Mouse (Mus musculus) liver, embryonic 13.5 days (tissue): ENCODE measurements around the gene Gemin4. TPM values are rescaled to one million over a fixed set of nuclear protein-coding genes. Genes with fewer than 3 reads are reported as not detected.

ENCODE experiments used
- ATAC-seq: fragments of 200-750 bp; cut with Nextera tagmentation; 2 replicates; pipeline ENCODE4 v1.8.0; 2017; ENCODE audit warnings: low read depth, mild to moderate bottlenecking, moderate number of reproducible peaks, moderate library complexity
- DNase-seq: peaks from one replicate; pipeline ENCODE4 v3.0.0; 2022
- H3K27ac ChIP-seq: fragments of 300-500 bp; sonication (generic); 2 replicates; pipeline ENCODE4 v1.5.1; 2015; ENCODE audit warnings: moderate library complexity, mild to moderate bottlenecking, inconsistent platforms
- H3K27me3 ChIP-seq: fragments of 300-500 bp; sonication (generic); 2 replicates; pipeline ENCODE4 v1.6.1; 2015; ENCODE audit warnings: mild to moderate bottlenecking, inconsistent platforms
- H3K36me3 ChIP-seq: fragments of 300-500 bp; sonication (generic); 2 replicates; pipeline ENCODE4 v1.6.1; 2015; ENCODE audit warnings: mild to moderate bottlenecking, inconsistent platforms
- H3K4me1 ChIP-seq: fragments of 300-500 bp; sonication (generic); replicated peaks from 2 replicates; pipeline ENCODE4 v1.6.1; 2015; ENCODE audit warnings: inconsistent platforms
- H3K4me2 ChIP-seq: fragments of 300-500 bp; sonication (generic); 2 replicates; pipeline ENCODE4 v1.6.1; 2015; ENCODE audit warnings: inconsistent platforms, mild to moderate bottlenecking, moderate library complexity
- H3K4me3 ChIP-seq: fragments of 300-500 bp; sonication (generic); replicated peaks from 2 replicates; pipeline ENCODE4 v1.5.1; 2015; ENCODE audit warnings: mild to moderate bottlenecking, inconsistent platforms
- H3K9ac ChIP-seq: fragments of 300-500 bp; sonication (generic); 2 replicates; pipeline ENCODE4 v1.6.1; 2015; ENCODE audit warnings: mild to moderate bottlenecking, inconsistent platforms
- H3K9me3 ChIP-seq: fragments of 300-500 bp; sonication (generic); replicated peaks from 2 replicates; pipeline ENCODE4 v1.6.1; 2016; ENCODE audit warnings: inconsistent platforms
- WGBS: fragments of 180-500 bp; shearing (Covaris S2); methylation state at CpG from one replicate; pipeline ENCODE4 v1.1.7; 2015; ENCODE audit not compliant: insufficient replicate concordance; 5-methylcytosine and 5-hydroxymethylcytosine counted together
- polyA plus RNA-seq: library from polyadenylated mRNA; unstranded; fragments of >200 nt; fragmentation: Nextera tagmentation; extraction: Ambion mirVana; gene quantifications from 2 replicates; pipeline ENCODE4 v1.2.1, GENCODE M21; 2015

Gene Gemin4
- polyA plus RNA-seq, 1 experiment from 2014 or later = 22.5 TPM

- H3K9ac ChIP-seq = no peak overlapping the region
- no peaks in the 10 kb centered on the region for H3K27me3 ChIP-seq
- H3K4me2 ChIP-seq = no peak overlapping the region
- peaks cover 43% of the 10 kb centered on the region for H3K36me3 ChIP-seq
- WGBS = 57% methylated on average over 3 of the region's 3 CpGs
- no peak overlapping the region for H3K27ac ChIP-seq
- 0 out of 2 replicates have a peak, but pooled peaks cover 3% of the 10 kb centered on the region for H3K4me1 ChIP-seq
- DNase-seq (no peak), ATAC-seq (no peak)
- H3K9me3 ChIP-seq = no peaks in the 10 kb centered on the region
- H3K4me3 ChIP-seq = no peak overlapping the region
These were observed 34.6 kb upstream of the Gemin4 start for GRCm38 (mm10) chr11:76252036-76252435.

- peaks cover 50% of the 10 kb centered on the region for H3K36me3 ChIP-seq
- no peak overlapping the region for H3K9ac ChIP-seq
- DNase-seq (no peak), ATAC-seq (no peak)
- H3K27me3 ChIP-seq = no peaks in the 10 kb centered on the region
- no peak overlapping the region for H3K4me3 ChIP-seq
- no peaks in the 10 kb centered on the region for H3K9me3 ChIP-seq
- no peak overlapping the region for H3K4me2 ChIP-seq
- H3K27ac ChIP-seq = no peak overlapping the region
- peaks cover 27% of the 10 kb centered on the region for H3K4me1 ChIP-seq
- 66% methylated on average over 2 of the region's 2 CpGs for WGBS
These were observed 29.8 kb upstream of the Gemin4 start for GRCm38 (mm10) chr11:76247239-76247638.

GRCm38 (mm10) chr11:76246439-76246838 is 29.0 kb upstream of the Gemin4 start:
- no peak for ATAC-seq
- H3K27ac ChIP-seq = no peak overlapping the region
- no peaks in the 10 kb centered on the region for H3K27me3 ChIP-seq
- H3K9me3 ChIP-seq = no peaks in the 10 kb centered on the region
- H3K9ac ChIP-seq = no peak overlapping the region
- H3K4me2 ChIP-seq = no peak overlapping the region
- H3K36me3 ChIP-seq = peaks cover 47% of the 10 kb centered on the region
- no peak for DNase-seq
- H3K4me1 ChIP-seq = peaks cover 30% of the 10 kb centered on the region
- no peak overlapping the region for H3K4me3 ChIP-seq

- H3K9ac ChIP-seq = peak overlapping the region; percentile 82
- no peak overlapping the region; the same call in 1 of the 2 replicates for H3K27ac ChIP-seq
- peaks cover 30% of the 10 kb centered on the region for H3K4me1 ChIP-seq
- no peak; the same call in 1 of the 2 replicates for ATAC-seq
- peaks cover 28% of the 10 kb centered on the region for H3K36me3 ChIP-seq
- 2% methylated on average over 34 of the region's 34 CpGs for WGBS
- no peak for DNase-seq
- peak overlapping the region; percentile 84 for H3K4me3 ChIP-seq
- H3K9me3 ChIP-seq = no peaks in the 10 kb centered on the region
- H3K4me2 ChIP-seq = peak overlapping the region; percentile 79
- H3K27me3 ChIP-seq = no peaks in the 10 kb centered on the region
These were observed 26.5 kb upstream of the Gemin4 start for GRCm38 (mm10) chr11:76243811-76244546.

GRCm38 (mm10) chr11:76242901-76243810 is 25.7 kb upstream of the Gemin4 start, which contains the start of the genes Mrm3 and Glod4:
TSS of gene Mrm3 (plus strand) at chr11:76243715.
TSS of gene Glod4 (minus strand) at chr11:76243725.
- Histone ChIP-seq H3K4me2 (peak within 1 kb of the TSS; percentile 79), H3K27me3 (no peaks in the 10 kb centered on the region), H3K4me3 (peak within 1 kb of the TSS; percentile 84), H3K4me1 (peaks cover 30% of the 10 kb centered on the region), H3K27ac (peak within 1 kb of the TSS; percentile 36), H3K36me3 (peaks cover 25% of the 10 kb centered on the region), H3K9ac (peak within 1 kb of the TSS; percentile 82), H3K9me3 (no peaks in the 10 kb centered on the region)
- DNase-seq (peak; percentile 85), ATAC-seq (peak; percentile 87)
- under 1% methylated on average over 61 of the region's 61 CpGs for WGBS

GRCm38 (mm10) chr11:76239750-76240149 is 22.3 kb upstream of the Gemin4 start:
- H3K9ac ChIP-seq = no peak overlapping the region
- 82% methylated on average over 2 of the region's 2 CpGs for WGBS
- H3K27me3 ChIP-seq = no peaks in the 10 kb centered on the region
- no peak overlapping the region for H3K4me3 ChIP-seq
- ATAC-seq = no peak
- no peak overlapping the region for H3K4me2 ChIP-seq
- no peak for DNase-seq
- H3K36me3 ChIP-seq = peaks cover 32% of the 10 kb centered on the region
- H3K4me1 ChIP-seq = peaks cover 22% of the 10 kb centered on the region
- H3K9me3 ChIP-seq = no peaks in the 10 kb centered on the region
- no peak overlapping the region for H3K27ac ChIP-seq

GRCm38 (mm10) chr11:76236136-76236535 is 18.7 kb upstream of the Gemin4 start:
- Histone ChIP-seq H3K27ac (no peak overlapping the region), H3K4me1 (no peaks in the 10 kb centered on the region), H3K27me3 (no peaks in the 10 kb centered on the region), H3K4me2 (no peak overlapping the region), H3K4me3 (no peak overlapping the region), H3K9ac (no peak overlapping the region), H3K36me3 (peaks cover 61% of the 10 kb centered on the region), H3K9me3 (no peaks in the 10 kb centered on the region)
- ATAC-seq = no peak
- no peak for DNase-seq
- WGBS = 84% methylated on average over 3 of the region's 3 CpGs

GRCm38 (mm10) chr11:76225051-76225450 is 7.6 kb upstream of the Gemin4 start:
- no peak for ATAC-seq
- no peak overlapping the region for H3K4me2 ChIP-seq
- H3K27ac ChIP-seq = no peak overlapping the region
- H3K27me3 ChIP-seq = no peaks in the 10 kb centered on the region
- no peak overlapping the region for H3K9ac ChIP-seq
- H3K4me3 ChIP-seq = no peak overlapping the region
- no peak for DNase-seq
- peaks cover 47% of the 10 kb centered on the region for H3K36me3 ChIP-seq
- H3K4me1 ChIP-seq = no peaks in the 10 kb centered on the region
- no peaks in the 10 kb centered on the region for H3K9me3 ChIP-seq

- Histone ChIP-seq H3K27ac (no peak overlapping the region), H3K4me2 (no peak overlapping the region), H3K4me1 (no peaks in the 10 kb centered on the region), H3K27me3 (no peaks in the 10 kb centered on the region), H3K4me3 (no peak overlapping the region), H3K9me3 (no peaks in the 10 kb centered on the region), H3K9ac (no peak overlapping the region), H3K36me3 (peaks cover 51% of the 10 kb centered on the region)
- WGBS = 79% methylated on average over 5 of the region's 5 CpGs
- no peak for DNase-seq
- ATAC-seq = no peak
These were observed 7.2 kb upstream of the Gemin4 start for GRCm38 (mm10) chr11:76224631-76225030.

GRCm38 (mm10) chr11:76216681-76217389 is 629 bp downstream of the Gemin4 start:
- Histone ChIP-seq H3K9ac (peak overlapping the region; percentile 92), H3K9me3 (no peaks in the 10 kb centered on the region), H3K36me3 (peaks cover 47% of the 10 kb centered on the region), H3K27ac (peak overlapping the region; percentile 79), H3K27me3 (no peaks in the 10 kb centered on the region), H3K4me3 (peak overlapping the region; percentile 90), H3K4me2 (peak overlapping the region; percentile 97), H3K4me1 (peaks cover 36% of the 10 kb centered on the region)
- DNase-seq = no peak
- ATAC-seq = no peak; the same call in 1 of the 2 replicates
- 2% methylated on average over 33 of the region's 33 CpGs for WGBS

- Histone ChIP-seq H3K4me1 (peaks cover 36% of the 10 kb centered on the region), H3K4me3 (peak overlapping the region; percentile 90), H3K9ac (peak overlapping the region; percentile 92), H3K36me3 (peaks cover 45% of the 10 kb centered on the region), H3K4me2 (peak overlapping the region; percentile 97), H3K27ac (peak overlapping the region; percentile 79; the same call in 1 of the 2 replicates), H3K27me3 (no peaks in the 10 kb centered on the region), H3K9me3 (no peaks in the 10 kb centered on the region)
- WGBS = 77% methylated on average over 5 of the region's 5 CpGs
- DNase-seq (no peak), ATAC-seq (no peak)
These were observed 1.4 kb downstream of the Gemin4 start for GRCm38 (mm10) chr11:76216049-76216540.
